Mouse (Mus musculus) MEL (cell line): Measurements from ENCODE around the gene Ctsl. TPM values are rescaled to one million over a fixed set of nuclear protein-coding genes. Genes with fewer than 3 reads are reported as not detected.

ENCODE experiments used
- DNase-seq: peaks from one replicate; pipeline ENCODE4 v3.0.0; 2011; ENCODE audit warnings: low read depth, low spot score
- H3K27ac ChIP-seq: 2 replicates; pipeline ENCODE4 v1.5.1; 2012; ENCODE audit warnings: low read depth, mild to moderate bottlenecking, control low read depth, low read length, moderate library complexity; ENCODE audit not compliant: control insufficient read depth
- H3K27me3 ChIP-seq, 2 experiments: fragments of 150-350 bp in 1 of 2; sonication (generic) in 1 of 2; 2 replicates each; pipeline ENCODE4 v1.6.1; 2012; ENCODE audit warnings: low read length in 2 of 2, mild to moderate bottlenecking in 2 of 2, improper control_type of control experiment in 1 of 2, moderate library complexity in 1 of 2; ENCODE audit not compliant: insufficient read depth in 2 of 2, control insufficient read depth in 1 of 2
- H3K36me3 ChIP-seq, 2 experiments: 2 replicates each; pipeline ENCODE4 v1.6.1; 2012 to 2014; ENCODE audit warnings: low read length in 2 of 2, improper control_type of control experiment in 1 of 2, inconsistent platforms in 1 of 2, mild to moderate bottlenecking in 1 of 2; ENCODE audit not compliant: insufficient read depth in 2 of 2, control insufficient read depth in 1 of 2
- H3K4me1 ChIP-seq, 2 experiments: fragments of 150-350 bp in 1 of 2; sonication (generic) in 1 of 2; 2 replicates each; pipeline ENCODE4 v1.6.1; 2012; ENCODE audit warnings: low read length in 2 of 2, improper control_type of control experiment in 1 of 2, mild to moderate bottlenecking in 1 of 2; ENCODE audit not compliant: insufficient read depth in 2 of 2, control insufficient read depth in 1 of 2
- H3K4me3 ChIP-seq, 2 experiments: fragments of 150-350 bp in 1 of 2; sonication (generic) in 1 of 2; 2 replicates each; pipeline ENCODE4 v1.5.1; 2012; ENCODE audit warnings: low read depth in 2 of 2, low read length in 2 of 2, mild to moderate bottlenecking in 2 of 2, moderate library complexity in 2 of 2, control low read depth in 1 of 2, improper control_type of control experiment in 1 of 2; ENCODE audit not compliant: control insufficient read depth in 1 of 2, insufficient read depth in 1 of 2
- H3K79me2 ChIP-seq: 2 replicates; pipeline ENCODE4 v1.6.1; 2012; ENCODE audit warnings: mild to moderate bottlenecking, low read length, moderate library complexity; ENCODE audit not compliant: control insufficient read depth, poor library complexity, insufficient read depth
- H3K9ac ChIP-seq: 2 replicates; pipeline ENCODE4 v1.6.1; 2012; ENCODE audit warnings: low read depth, mild to moderate bottlenecking, control low read depth, low read length, moderate library complexity; ENCODE audit not compliant: control insufficient read depth, poor library complexity, severe bottlenecking
- H3K9me3 ChIP-seq: fragments of 150-350 bp; sonication (generic); replicated peaks from 2 replicates; pipeline ENCODE4 v1.6.1; 2012; ENCODE audit warnings: mild to moderate bottlenecking, low read length, improper control_type of control experiment, moderate library complexity; ENCODE audit not compliant: insufficient read depth
- BHLHE40 ChIP-seq: IDR thresholded peaks from 2 replicates; pipeline ENCODE4 v1.6.1; 2012; ENCODE audit warnings: low read depth, mild to moderate bottlenecking, inconsistent platforms, low read length, improper control_type of control experiment, borderline replicate concordance
- CHD1 ChIP-seq: IDR thresholded peaks from 2 replicates; pipeline ENCODE4 v1.6.1; 2012; ENCODE audit warnings: low read depth, mild to moderate bottlenecking, inconsistent platforms, low read length, improper control_type of control experiment
- CHD2 ChIP-seq: IDR thresholded peaks from 2 replicates; pipeline ENCODE4 v1.6.1; 2011; ENCODE audit warnings: low read length, improper control_type of control experiment
- CTCF ChIP-seq, 3 experiments: IDR thresholded peaks in 2 of 3; conservative IDR thresholded peaks in 1 of 3; 2 replicates each; pipeline ENCODE4 v1.5.1; 2011 to 2012; ENCODE audit warnings: low read length in 3 of 3, low read depth in 2 of 3, mild to moderate bottlenecking in 2 of 3, improper control_type of control experiment in 1 of 3, inconsistent platforms in 1 of 3, mixed read lengths in 1 of 3, moderate library complexity in 1 of 3; ENCODE audit not compliant: control insufficient read depth in 1 of 3, insufficient read depth in 1 of 3, poor library complexity in 1 of 3, severe bottlenecking in 1 of 3
- E2F4 ChIP-seq: IDR thresholded peaks from 2 replicates; pipeline ENCODE4 v1.6.1; 2011; ENCODE audit warnings: low read depth, low read length, improper control_type of control experiment, borderline replicate concordance
- EP300 ChIP-seq, 2 experiments: IDR thresholded peaks; 2 replicates each; pipeline ENCODE4 v1.6.1; 2011; ENCODE audit warnings: improper control_type of control experiment in 2 of 2, low read length in 2 of 2, low read depth in 1 of 2, mild to moderate bottlenecking in 1 of 2
- ETS1 ChIP-seq: IDR thresholded peaks from 2 replicates; pipeline ENCODE4 v1.6.1; 2012; ENCODE audit warnings: low read depth, mild to moderate bottlenecking, inconsistent platforms, low read length, improper control_type of control experiment, moderate library complexity
- GABPA ChIP-seq: IDR thresholded peaks from 2 replicates; pipeline ENCODE4 v1.6.1; 2012; ENCODE audit warnings: low read depth, mild to moderate bottlenecking, inconsistent platforms, low read length, improper control_type of control experiment, moderate library complexity
- GATA1 ChIP-seq: IDR thresholded peaks from 2 replicates; pipeline ENCODE4 v1.6.1; 2011; ENCODE audit warnings: low read depth, low read length, improper control_type of control experiment
- HCFC1 ChIP-seq: IDR thresholded peaks from 2 replicates; pipeline ENCODE4 v1.6.1; 2012; ENCODE audit warnings: low read depth, mild to moderate bottlenecking, inconsistent platforms, low read length, improper control_type of control experiment, moderate library complexity
- JUND ChIP-seq: IDR thresholded peaks from 2 replicates; pipeline ENCODE4 v1.6.1; 2011; ENCODE audit warnings: low read depth, mild to moderate bottlenecking, improper control_type of control experiment, low read length
- KAT2A ChIP-seq: conservative IDR thresholded peaks from 2 replicates; pipeline ENCODE4 v1.6.1; 2012; ENCODE audit warnings: low read depth, low read length, improper control_type of control experiment, inconsistent platforms
- MAFK ChIP-seq: IDR thresholded peaks from 2 replicates; pipeline ENCODE4 v1.6.1; 2011; ENCODE audit warnings: low read depth, mild to moderate bottlenecking, low read length, improper control_type of control experiment, borderline replicate concordance
- MAZ ChIP-seq: IDR thresholded peaks from 2 replicates; pipeline ENCODE4 v1.6.1; 2012; ENCODE audit warnings: low read depth, mild to moderate bottlenecking, inconsistent platforms, low read length, improper control_type of control experiment
- MEF2A ChIP-seq: IDR thresholded peaks from 2 replicates; pipeline ENCODE4 v1.6.1; 2014; ENCODE audit warnings: low read depth, mild to moderate bottlenecking, inconsistent platforms, low read length, improper control_type of control experiment; ENCODE audit not compliant: poor library complexity, insufficient replicate concordance, severe bottlenecking; ENCODE audit errors: extremely low read depth
- MXI1 ChIP-seq: IDR thresholded peaks from 2 replicates; pipeline ENCODE4 v1.6.1; 2011; ENCODE audit warnings: mild to moderate bottlenecking, low read depth, low read length, improper control_type of control experiment
- MYB ChIP-seq: IDR thresholded peaks from 2 replicates; pipeline ENCODE4 v1.6.1; 2011; ENCODE audit warnings: mild to moderate bottlenecking, low read depth, low read length, improper control_type of control experiment
- MYC ChIP-seq: IDR thresholded peaks from 2 replicates; pipeline ENCODE4 v1.6.1; 2011; ENCODE audit warnings: low read depth, mild to moderate bottlenecking, low read length, improper control_type of control experiment, moderate library complexity
- NELFE ChIP-seq: IDR thresholded peaks from 2 replicates; pipeline ENCODE4 v1.6.1; 2011; ENCODE audit warnings: low read depth, low read length, improper control_type of control experiment
- NRF1 ChIP-seq: IDR thresholded peaks from 2 replicates; pipeline ENCODE4 v1.6.1; 2014; ENCODE audit warnings: low read depth, mild to moderate bottlenecking, inconsistent platforms, low read length, improper control_type of control experiment, moderate library complexity; ENCODE audit not compliant: poor library complexity, insufficient read depth, severe bottlenecking
- POLR2A ChIP-seq, 2 experiments: IDR thresholded peaks; 2 replicates each; pipeline ENCODE4 v1.6.1; 2011 to 2012; ENCODE audit warnings: low read length in 2 of 2, mild to moderate bottlenecking in 2 of 2, control low read depth in 1 of 2, improper control_type of control experiment in 1 of 2, low read depth in 1 of 2, moderate library complexity in 1 of 2; ENCODE audit not compliant: control insufficient read depth in 1 of 2, insufficient read depth in 1 of 2, poor library complexity in 1 of 2
- POLR2AphosphoS2 ChIP-seq: IDR thresholded peaks from 2 replicates; pipeline ENCODE4 v1.6.1; 2011; ENCODE audit warnings: low read length, improper control_type of control experiment
- RAD21 ChIP-seq: IDR thresholded peaks from 2 replicates; pipeline ENCODE4 v1.6.1; 2011; ENCODE audit warnings: mild to moderate bottlenecking, low read depth, low read length, improper control_type of control experiment
- RCOR1 ChIP-seq: IDR thresholded peaks from 2 replicates; pipeline ENCODE4 v1.6.1; 2012; ENCODE audit warnings: low read depth, mild to moderate bottlenecking, inconsistent platforms, low read length, improper control_type of control experiment
- SMC3 ChIP-seq: IDR thresholded peaks from 2 replicates; pipeline ENCODE4 v1.6.1; 2011; ENCODE audit warnings: low read depth, low read length, improper control_type of control experiment
- TAL1 ChIP-seq: IDR thresholded peaks from 2 replicates; pipeline ENCODE4 v1.6.1; 2012; ENCODE audit warnings: mild to moderate bottlenecking, inconsistent platforms, low read length, moderate library complexity, mixed read lengths
- TCF12 ChIP-seq: IDR thresholded peaks from 2 replicates; pipeline ENCODE4 v1.6.1; 2014; ENCODE audit warnings: low read depth, mild to moderate bottlenecking, inconsistent platforms, low read length, improper control_type of control experiment, moderate library complexity
- UBTF ChIP-seq: IDR thresholded peaks from 2 replicates; pipeline ENCODE4 v1.6.1; 2012; ENCODE audit warnings: low read depth, mild to moderate bottlenecking, inconsistent platforms, low read length, improper control_type of control experiment, moderate library complexity, borderline replicate concordance; ENCODE audit not compliant: insufficient read depth
- USF1 ChIP-seq: IDR thresholded peaks from 2 replicates; pipeline ENCODE4 v1.6.1; 2014; ENCODE audit warnings: low read depth, mild to moderate bottlenecking, inconsistent platforms, low read length, improper control_type of control experiment, moderate library complexity
- USF2 ChIP-seq, 2 experiments: IDR thresholded peaks; 2 replicates each; pipeline ENCODE4 v1.6.1; 2011 to 2012; ENCODE audit warnings: improper control_type of control experiment in 2 of 2, low read length in 2 of 2, borderline replicate concordance in 1 of 2, inconsistent platforms in 1 of 2, low read depth in 1 of 2, mild to moderate bottlenecking in 1 of 2; ENCODE audit not compliant: insufficient read depth in 1 of 2
- ZC3H11A ChIP-seq: IDR thresholded peaks from 2 replicates; pipeline ENCODE4 v1.6.1; 2012; ENCODE audit warnings: low read depth, mild to moderate bottlenecking, inconsistent platforms, low read length, improper control_type of control experiment
- ZKSCAN1 ChIP-seq: IDR thresholded peaks from 2 replicates; pipeline ENCODE4 v1.6.1; 2012; ENCODE audit warnings: low read depth, mild to moderate bottlenecking, inconsistent platforms, low read length, improper control_type of control experiment, moderate library complexity
- ZMIZ1 ChIP-seq: IDR thresholded peaks from 2 replicates; pipeline ENCODE4 v1.6.1; 2012; ENCODE audit warnings: low read depth, mild to moderate bottlenecking, inconsistent platforms, low read length, improper control_type of control experiment, moderate library complexity
- ZNF384 ChIP-seq: IDR thresholded peaks from 2 replicates; pipeline ENCODE4 v1.6.1; 2012; ENCODE audit warnings: low read depth, mild to moderate bottlenecking, inconsistent platforms, low read length, improper control_type of control experiment
- polyA plus RNA-seq, 2 experiments: library from polyadenylated mRNA; stranded (reverse) in 1 of 2; unstranded in 1 of 2; fragments of >175 nt in 1 of 2; fragments of >200 nt in 1 of 2; gene quantifications; 2 replicates each; pipeline versions ENCODE4 v1.2.1 to v1.2.4; 2012; ENCODE audit warnings: low replicate concordance in 2 of 2, low read depth in 1 of 2; ENCODE audit not compliant: insufficient read length in 2 of 2, insufficient read depth in 1 of 2, missing spikeins in 1 of 2
- total RNA-seq: library from RNA; depleted of rRNA; stranded (reverse); fragments of 300-350 nt; gene quantifications from 2 replicates; pipeline ENCODE4 v1.2.3, GENCODE M21; 2012

The Ctsl gene
- total and polyA plus RNA-seq, 3 experiments: 20.1 to 39.2 TPM; not detected in 1

DNA sequence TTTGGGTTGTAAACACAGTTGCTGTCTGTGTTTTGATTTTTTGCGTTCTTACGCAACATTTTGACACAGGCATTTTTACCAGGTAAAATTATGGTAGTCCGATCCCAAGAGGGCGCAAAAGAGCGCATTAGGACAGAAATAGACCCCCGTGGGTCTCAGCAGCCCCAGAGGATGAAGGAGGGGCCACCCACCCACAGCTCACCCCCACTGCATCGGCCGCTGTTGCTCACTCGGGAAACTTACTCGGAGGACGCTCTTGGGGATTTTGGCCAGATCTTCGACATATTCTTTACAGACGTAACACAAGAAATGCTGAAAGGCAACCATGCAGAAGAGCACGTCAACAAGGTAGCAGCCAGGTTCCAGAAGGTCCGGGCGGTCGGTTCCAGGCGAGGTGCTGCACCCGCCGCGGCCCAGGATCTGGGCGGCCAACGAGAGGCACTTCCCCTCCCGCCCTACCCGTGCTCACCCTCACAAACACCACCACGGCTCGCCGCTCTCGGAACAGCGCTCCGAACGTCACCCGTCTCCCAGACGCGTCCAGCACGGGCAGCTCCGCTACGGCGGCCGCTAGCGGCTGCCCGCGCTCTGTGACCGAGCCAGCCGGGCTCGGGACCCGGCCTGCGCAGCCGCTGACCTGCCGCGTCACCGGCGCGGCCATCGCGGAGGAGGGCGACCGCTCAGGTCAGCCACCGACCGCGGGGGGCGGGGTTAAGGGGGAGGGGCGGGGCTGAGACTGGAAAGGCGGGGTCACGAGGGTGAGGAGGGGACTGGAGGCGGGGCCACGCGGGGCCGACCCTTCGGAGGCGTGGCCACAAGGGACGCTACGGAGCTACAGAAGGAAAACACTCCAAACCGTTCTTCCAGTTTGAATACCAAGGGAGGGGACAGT is 58.4 kb downstream of the Ctsl start, which contains the start of gene Aaed1:
Gene Aaed1 (minus strand): TSS at position 687 of the 892 bp plus-strand sequence.
- Histone ChIP-seq H3K4me1 (peaks cover 0 to 3% of the 10 kb centered on the region in 2 experiments; a peak in 1 of 4 replicates), H3K79me2 (no peaks in the 10 kb centered on the region; the same call in 1 of the 2 replicates), H3K4me3 (peak within 1 kb of the TSS; percentile 93 to 94), H3K27ac (peak within 1 kb of the TSS; percentile 30), H3K36me3 (peaks cover 0 to 2% of the 10 kb centered on the region in 2 experiments; a peak in 1 of 4 replicates), H3K9ac (peak within 1 kb of the TSS; percentile 70), H3K9me3 (no peaks in the 10 kb centered on the region), H3K27me3 (no peaks in the 10 kb centered on the region)
- DNase-seq: peak; percentile 82
- TF ChIP-seq ETS1 (no peak), MAZ (peak; percentile 38; the same call in 1 of the 2 replicates), RCOR1 (peak; percentile 30; the same call in 1 of the 2 replicates), MXI1 (no peak; the same call in 1 of the 2 replicates), POLR2AphosphoS2 (no peak), JUND (no peak), CTCF (IDR thresholded peaks at IDR 0.05 in 2 of 3, conservative IDR thresholded peaks at IDR 0.05 in 1 of 3; ENCODE audit: control insufficient read depth in 1 of 3, insufficient read depth in 1 of 3, low read depth in 2 of 3, low read length in 3 of 3, poor library complexity in 1 of 3, severe bottlenecking in 1 of 3) (peak in 2 of 3 experiments; percentile 1 to 54; a peak in 3 of 6 replicates), MYC (no peak), EP300 (IDR thresholded peaks at IDR 0.05; ENCODE audit: low read depth in 1 of 2, low read length in 2 of 2) (no peak), MAFK (no peak), ZC3H11A (no peak), TAL1 (no peak), SMC3 (peak; percentile 33; the same call in 1 of the 2 replicates), NELFE (peak; percentile 51), USF1 (peak; percentile 75), ZKSCAN1 (0 out of 2 replicates have a peak, but pooled peaks have one; percentile 9), GATA1 (no peak), MEF2A (0 out of 2 replicates have a peak, but pooled peaks have one; percentile 20), E2F4 (no peak), NRF1 (peak; percentile 55), HCFC1 (peak; percentile 41; the same call in 1 of the 2 replicates), USF2 (IDR thresholded peaks at IDR 0.05; ENCODE audit: borderline replicate concordance in 1 of 2, insufficient read depth in 1 of 2, low read depth in 1 of 2, low read length in 2 of 2) (no peak), POLR2A (IDR thresholded peaks at IDR 0.05; ENCODE audit: control insufficient read depth in 1 of 2, insufficient read depth in 1 of 2, low read depth in 1 of 2, low read length in 2 of 2, poor library complexity in 1 of 2) (peak; percentile 39 to 41; a peak in 1 of 4 replicates), BHLHE40 (no peak), MYB (no peak), ZNF384 (no peak), CHD1 (no peak), ZMIZ1 (no peak), RAD21 (no peak; the same call in 1 of the 2 replicates), GABPA (no peak), CHD2 (no peak), TCF12 (0 out of 2 replicates have a peak, but pooled peaks have one; percentile 9), UBTF (no peak), KAT2A (no peak)
